Mouse (Mus musculus) granulocyte monocyte progenitor cell, adult 5-6 weeks (primary cell): ENCODE data around the gene Klrb1f. TPM values are rescaled to one million over a fixed set of nuclear protein-coding genes. Genes with fewer than 3 reads are reported as not detected.
"Not testable (repeated sequence)": the region's sequence is repeated elsewhere in the genome, so short reads cannot be mapped to it uniquely, and the experiment has no call there.

Source experiments
- ATAC-seq: replicated peaks from 2 replicates; pipeline ENCODE4 v1.8.0; 2016; ENCODE audit warnings: mild to moderate bottlenecking, moderate TSS enrichment, inconsistent platforms; ENCODE audit not compliant: poor library complexity, severe bottlenecking
- total RNA-seq, 2 experiments: library from RNA; stranded (forward) in 1 of 2; stranded (reverse) in 1 of 2; fragments of 200-712, 200-1000 nt in 1 of 2; fragments of >200 nt in 1 of 2; fragmentation: Nextera tagmentation in 1 of 2; gene quantifications; 2 replicates each; pipeline ENCODE4 v1.2.3; 2014 to 2017

Gene Klrb1f
- total RNA-seq, 2 experiments from 2014 or later: 27.7 to 39.6 TPM

GRCm38 (mm10) chr6:129048381-129048780, 2.7 kb downstream of the Klrb1f start:
- ATAC-seq: no peak

GRCm38 (mm10) chr6:129048857-129049473, 3.3 kb downstream of the Klrb1f start:
- ATAC-seq: peak; percentile 78

DNA sequence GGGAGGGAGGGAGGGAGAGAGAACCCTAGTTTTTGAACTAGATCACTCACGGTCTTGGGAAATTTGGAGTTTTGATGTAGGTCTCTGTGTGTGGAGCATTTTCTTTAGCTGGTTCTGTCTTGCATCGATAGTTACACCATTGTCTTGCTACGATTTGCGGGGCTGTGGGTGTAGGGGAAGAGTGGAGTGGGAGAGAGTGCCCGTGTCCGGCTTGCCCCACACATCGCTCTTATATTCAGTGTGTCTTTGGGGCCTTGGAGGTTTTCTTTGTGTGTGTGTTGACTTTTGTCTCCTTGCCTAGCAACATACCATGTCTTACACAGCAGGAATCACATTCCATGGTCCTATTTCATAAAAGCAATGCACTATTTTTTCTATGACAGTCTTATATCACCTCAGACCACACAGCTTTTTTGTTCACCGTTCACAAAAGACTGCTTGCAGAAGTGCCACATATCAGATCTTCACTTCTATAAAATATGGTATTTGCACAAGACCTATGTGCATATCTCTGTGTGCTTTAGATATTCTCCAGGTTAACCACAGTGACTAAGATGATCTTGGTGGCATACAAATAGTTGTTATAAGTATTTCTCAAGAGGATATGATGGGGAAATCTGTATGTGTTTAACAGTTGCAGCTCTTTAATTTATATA, 4.0 kb downstream of the Klrb1f start:
- ATAC-seq: peak; percentile 77

DNA sequence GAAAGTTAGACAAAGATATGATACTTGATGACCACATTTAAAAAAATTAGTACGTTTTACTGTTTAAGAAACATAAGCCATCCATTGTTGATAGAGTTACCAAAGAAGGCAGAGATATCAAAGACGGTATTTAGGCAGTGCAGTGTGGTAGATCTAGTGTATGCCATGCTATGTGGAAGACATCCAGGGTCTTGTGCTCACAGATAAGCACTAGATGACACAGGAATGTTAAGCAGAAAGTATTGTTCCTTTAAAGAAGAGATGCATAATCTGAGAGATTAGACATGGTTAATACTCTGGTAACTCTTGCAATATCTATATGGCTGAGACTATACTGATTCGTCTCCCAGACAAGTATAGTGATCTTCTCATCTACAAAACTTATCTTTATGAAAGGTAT, 5.4 kb downstream of the Klrb1f start:
- ATAC-seq: no peak

DNA sequence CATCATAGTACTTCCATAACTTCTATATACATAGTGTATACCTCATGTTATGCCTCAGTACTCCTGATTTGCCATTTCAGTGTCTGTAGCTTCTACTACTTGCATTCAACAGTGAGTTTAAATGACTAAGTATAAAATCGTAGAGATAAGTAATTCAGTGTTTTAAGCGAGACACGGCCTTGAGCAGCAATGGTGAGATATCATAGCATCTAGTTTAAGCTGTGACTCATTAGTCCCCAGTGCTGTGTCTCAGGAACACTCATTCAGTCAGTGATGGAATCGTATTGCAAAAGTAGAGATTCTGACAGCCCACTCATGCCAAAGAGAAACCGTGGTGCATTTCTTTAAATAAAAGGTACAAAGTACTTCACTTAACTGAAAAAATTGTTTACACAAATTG, 6.0 kb downstream of the Klrb1f start:
- no peak for ATAC-seq

DNA sequence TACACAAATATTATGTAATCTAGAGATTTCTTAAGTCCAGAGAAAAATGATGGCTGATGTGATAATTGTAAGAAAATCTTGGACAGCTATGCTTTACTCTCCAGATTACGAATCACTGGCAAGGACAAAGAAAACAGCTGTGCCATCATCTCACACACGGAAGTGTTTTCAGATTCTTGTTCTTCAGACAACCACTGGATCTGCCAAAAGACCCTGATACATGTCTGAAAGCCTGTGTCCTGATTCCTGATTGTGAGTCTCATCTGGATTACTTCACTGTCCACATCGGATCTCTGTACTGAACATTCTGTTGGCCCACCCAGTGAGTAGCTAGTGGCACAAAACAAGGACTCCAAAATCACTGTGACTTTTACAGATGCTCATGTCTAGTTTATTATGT, 10.5 kb downstream of the Klrb1f start:
- no peak for ATAC-seq

GRCm38 (mm10) chr6:129058013-129058412, 12.3 kb downstream of the Klrb1f start:
- ATAC-seq: peak; percentile 95

GRCm38 (mm10) chr6:129065407-129065806, 19.7 kb downstream of the Klrb1f start:
- ATAC-seq: peak; percentile 58

- peak; percentile 93 for ATAC-seq
These were observed 20.2 kb downstream of the Klrb1f start for GRCm38 (mm10) chr6:129065857-129066256.

DNA sequence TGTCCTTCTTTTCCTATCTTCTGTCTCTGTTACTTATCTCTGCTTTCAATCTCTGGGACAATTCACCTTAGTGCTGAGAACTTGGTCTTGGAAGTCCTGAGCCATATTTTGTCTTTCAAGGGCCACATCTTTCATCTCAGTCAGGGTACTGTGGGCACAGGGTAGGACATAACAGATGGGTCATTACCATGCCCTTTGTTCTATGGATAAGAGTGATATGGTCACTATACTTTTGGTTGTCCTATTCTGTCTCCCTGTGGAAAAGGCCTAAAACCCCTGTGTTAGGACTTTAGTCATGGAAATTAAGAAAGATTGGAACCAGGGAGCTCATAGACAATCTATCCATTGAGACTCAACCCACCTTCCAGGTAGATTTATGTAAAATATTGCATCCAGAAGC, 20.8 kb downstream of the Klrb1f start:
- ATAC-seq: no peak

- ATAC-seq: peak; percentile 93
These were observed 21.3 kb downstream of the Klrb1f start for GRCm38 (mm10) chr6:129066986-129067385.

DNA sequence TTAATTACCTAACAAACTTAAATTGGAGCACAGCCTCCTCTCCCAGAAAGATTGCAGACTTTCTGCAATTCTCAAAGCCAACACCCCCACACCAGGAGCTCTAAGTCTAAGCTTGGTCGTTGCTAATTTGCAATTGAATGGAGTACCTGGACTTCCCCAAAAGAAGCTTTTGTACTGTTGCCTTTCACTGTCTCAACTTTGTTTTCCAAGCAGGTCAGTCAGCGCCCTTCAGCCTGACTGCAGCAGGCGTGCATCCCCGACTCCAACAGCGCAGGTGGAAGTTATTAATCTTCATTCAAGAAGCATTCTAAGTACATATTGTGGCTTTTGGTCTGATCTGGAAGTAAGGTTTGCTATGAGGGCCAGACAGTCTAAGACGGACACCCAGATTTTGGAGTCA, 39.4 kb downstream of the Klrb1f start:
- ATAC-seq: no peak

DNA sequence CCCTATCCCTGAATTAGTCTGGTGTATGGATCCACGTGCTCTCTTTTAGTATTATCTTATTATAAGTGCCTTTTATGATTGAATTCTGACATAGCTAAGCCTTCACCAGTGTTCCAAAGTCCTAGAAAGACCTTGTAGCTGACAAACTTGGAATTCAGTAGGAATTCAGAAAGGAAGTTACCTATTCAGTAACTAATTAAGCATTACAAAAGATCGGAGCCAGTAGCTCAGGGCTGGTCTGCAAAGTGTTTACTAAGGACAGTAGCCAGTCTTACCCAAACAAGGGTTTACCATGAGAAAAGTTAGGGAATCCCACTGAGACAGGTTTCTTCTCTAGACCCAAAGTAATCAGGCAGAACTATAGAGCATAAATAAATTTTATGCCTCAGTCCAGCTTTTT, 40.3 kb downstream of the Klrb1f start:
- ATAC-seq: not testable (repeated sequence)

DNA sequence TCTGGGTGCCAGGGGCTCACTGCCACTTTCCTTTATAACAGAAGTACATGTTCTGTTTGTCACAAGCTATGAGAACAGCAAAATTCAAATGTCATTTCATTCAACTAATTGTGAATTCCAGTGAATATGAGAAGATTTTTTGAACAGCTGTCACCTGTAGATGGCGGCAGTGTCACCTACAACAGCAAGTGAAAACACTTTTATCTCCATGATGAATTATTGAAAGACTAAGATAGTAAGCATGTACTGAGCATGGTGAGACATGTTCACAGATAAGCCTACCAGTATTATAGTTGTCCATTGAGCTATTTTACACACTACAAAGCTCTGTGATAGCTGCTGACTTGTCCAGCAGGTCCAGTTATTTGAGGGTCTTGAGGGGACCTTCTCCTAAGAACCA, 42.5 kb downstream of the Klrb1f start:
- ATAC-seq: no peak

DNA sequence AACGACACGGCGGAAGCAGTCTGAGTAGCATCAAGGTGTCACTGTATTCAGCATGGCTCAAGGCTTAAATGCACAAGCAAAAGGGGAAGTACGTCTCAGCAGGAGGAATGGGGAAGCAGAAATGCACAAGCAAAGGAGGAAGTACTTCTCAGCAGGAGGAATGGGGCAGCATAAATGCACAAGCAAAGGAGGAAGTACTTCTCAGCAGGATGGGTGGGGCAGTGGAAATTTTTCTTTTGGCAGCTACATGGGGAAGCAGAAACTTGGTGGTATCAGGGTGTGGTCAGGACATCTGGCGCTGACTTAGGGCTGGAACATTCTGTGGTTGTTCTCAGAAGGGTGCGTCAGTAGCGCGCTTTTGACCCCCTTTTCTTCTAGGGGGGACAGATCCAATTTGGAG, 42.9 kb downstream of the Klrb1f start:
- ATAC-seq: not testable (repeated sequence)

DNA sequence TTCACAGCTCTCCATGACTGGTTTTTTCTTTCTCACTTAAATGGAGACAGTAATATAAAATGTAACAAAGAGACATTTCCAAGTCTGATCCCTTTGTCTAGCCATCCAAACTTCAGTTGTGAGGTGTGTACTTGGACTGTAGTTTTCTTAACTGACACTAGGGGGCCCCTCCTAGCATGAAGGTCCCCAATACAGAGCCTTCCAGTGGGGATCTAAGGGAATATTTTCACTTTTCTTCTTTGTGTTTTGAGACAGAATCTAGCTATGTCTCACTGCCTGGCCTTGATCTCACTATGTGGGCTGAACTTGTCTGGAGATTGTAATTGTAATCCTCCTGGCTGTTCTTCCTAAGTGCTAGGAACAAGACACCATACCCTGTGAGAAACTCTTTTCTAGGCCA, 49.5 kb downstream of the Klrb1f start:
- peak; percentile 54; the same call in 1 of the 2 replicates for ATAC-seq

- peak; percentile 91 for ATAC-seq
These were observed 52.2 kb downstream of the Klrb1f start for GRCm38 (mm10) chr6:129097929-129098328.

DNA sequence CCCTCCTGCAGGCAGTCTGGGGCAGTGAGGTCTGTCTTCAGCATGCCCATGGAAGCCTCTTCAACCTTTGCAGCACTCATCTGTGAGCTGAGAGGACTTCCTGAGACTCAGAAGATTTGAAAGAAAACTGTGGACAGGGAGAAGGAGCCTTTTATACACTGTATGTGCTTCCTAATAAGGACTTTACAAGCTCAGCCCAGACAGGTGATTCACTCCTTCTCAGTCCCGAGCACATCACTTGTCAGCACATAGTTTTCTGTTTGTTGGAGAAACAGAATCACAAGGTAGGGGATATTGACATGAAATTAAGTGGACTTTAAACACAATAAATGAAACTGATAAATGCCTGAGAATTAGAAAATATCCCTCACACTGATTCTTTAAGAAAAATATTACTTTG, 55.1 kb downstream of the Klrb1f start, which contains the start of gene Clec2e:
TSS of gene Clec2e (minus strand) at position 120 of the 400 bp plus-strand sequence.
- not testable (repeated sequence) for ATAC-seq

GRCm38 (mm10) chr6:129101604-129102003, 55.9 kb downstream of the Klrb1f start:
- no peak for ATAC-seq

- peak; percentile 91 for ATAC-seq
These were observed 57.3 kb downstream of the Klrb1f start for GRCm38 (mm10) chr6:129102858-129103555.
